ENCODE assay signal across 9 mouse cellular contexts in the genomic region with DNA sequence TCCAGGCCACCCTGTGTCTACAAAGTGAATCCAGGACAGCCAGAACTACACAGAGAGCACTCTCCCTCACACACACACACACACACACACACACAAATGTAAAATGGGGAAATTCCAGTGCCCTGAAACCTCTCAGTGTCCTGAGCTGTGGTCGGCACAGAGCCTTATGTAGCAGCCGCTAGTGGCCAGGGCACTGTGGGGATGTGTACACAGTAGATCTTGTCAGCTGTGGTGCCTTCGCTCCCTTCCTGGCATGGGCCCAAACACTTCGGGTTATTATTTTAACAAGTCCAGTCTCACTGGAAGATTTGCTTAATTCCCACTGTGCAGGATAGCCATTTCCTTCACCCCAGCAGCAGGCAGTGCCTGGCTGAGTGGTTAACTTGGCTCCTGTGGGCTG.
DNase-seq lines count a peak whose midpoint lies in the region; ATAC-seq and TF ChIP-seq lines count a peak whose summit lies in the region.
"Had no signal": no experiment of that assay in that cellular context is flagged by ENCODE, and none has a peak within 500 bp of the region (broad histone marks: within the 10 kb centered on the region; RNA-seq: fewer than 3 reads in every experiment).

No protein-coding gene starts in this region.

- H3K4me1 ChIP-seq in intestine, embryonic 16.5 days (ENCODE audit: control insufficient read depth, insufficient read depth, low read length): peaks cover 32% of the 10 kb centered on the region
- H3K4me1 ChIP-seq in intestine, embryonic 15.5 days (replicated peaks): peaks cover 28% of the 10 kb centered on the region
- H3K4me1 ChIP-seq in lung, postnatal 0 days (ENCODE audit: insufficient read depth, low read depth, low read length): no peaks in the 10 kb centered on the region; the same call in 1 of the 2 replicates
- H3K4me1 ChIP-seq in hindbrain, embryonic 11.5 days (replicated peaks; ENCODE audit: control insufficient read depth, insufficient read depth, low read length): no peaks in the 10 kb centered on the region

- 0 out of 2 replicates have a peak overlapping the region, but pooled peaks have one; percentile 7 for H3K9ac ChIP-seq in intestine, embryonic 16.5 days (ENCODE audit: low read depth, low read length)
- H3K9ac ChIP-seq in intestine, embryonic 15.5 days: no peak overlapping the region
- H3K9ac ChIP-seq in lung, postnatal 0 days (replicated peaks; ENCODE audit: low read depth): no peak overlapping the region
- H3K9ac ChIP-seq in hindbrain, embryonic 11.5 days (ENCODE audit: low read depth, low read length): no peak overlapping the region

- no peak for TF ChIP-seq CTCF in brain, embryonic 14.5 days (IDR thresholded peaks at IDR 0.05; ENCODE audit: borderline replicate concordance, extremely low read depth, insufficient read depth, insufficient read length)
- TF ChIP-seq CTCF in lung, postnatal 0 days (IDR thresholded peaks at IDR 0.05): no peak; the same call in 1 of the 2 replicates

- ATAC-seq in intestine, embryonic 16.5 days: no peak
- ATAC-seq in intestine, embryonic 15.5 days: no peak
- peak; percentile 22; the same call in 1 of the 2 replicates for ATAC-seq in lung, postnatal 0 days
- ATAC-seq in hindbrain, embryonic 11.5 days (ENCODE audit: low FRiP score): no peak

- H3K27me3 ChIP-seq in intestine, embryonic 16.5 days (replicated peaks; ENCODE audit: control insufficient read depth, insufficient read depth, low read length): no peaks in the 10 kb centered on the region
- H3K27me3 ChIP-seq in intestine, embryonic 15.5 days (replicated peaks): no peaks in the 10 kb centered on the region
- H3K27me3 ChIP-seq in lung, postnatal 0 days (replicated peaks; ENCODE audit: insufficient read depth, low read length): no peaks in the 10 kb centered on the region
- peaks cover 2% of the 10 kb centered on the region; the same call in 1 of the 2 replicates for H3K27me3 ChIP-seq in hindbrain, embryonic 11.5 days (ENCODE audit: control insufficient read depth, insufficient read depth, low read length)

- peaks cover 3% of the 10 kb centered on the region; the same call in 1 of the 2 replicates for H3K9me3 ChIP-seq in intestine, embryonic 16.5 days (ENCODE audit: control insufficient read depth, low read length)
- H3K9me3 ChIP-seq in intestine, embryonic 15.5 days: no peaks in the 10 kb centered on the region
- H3K9me3 ChIP-seq in lung, postnatal 0 days (ENCODE audit: low read length): no peaks in the 10 kb centered on the region
- no peaks in the 10 kb centered on the region for H3K9me3 ChIP-seq in hindbrain, embryonic 11.5 days (ENCODE audit: control insufficient read depth, low read length)

- peak; percentile 42 for DNase-seq in 3T3-L1 (ENCODE audit: low read depth, low spot score)
- DNase-seq in brain, embryonic 14.5 days (ENCODE audit: low read depth): peak; percentile 35
- DNase-seq in lung, postnatal 0 days (ENCODE audit: low spot score): peak; percentile 36
- no peak for DNase-seq in frontal cortex, postnatal 36 days (ENCODE audit: low spot score in 2 of 2)
- no peak for DNase-seq in hindbrain, embryonic 11.5 days (ENCODE audit: low spot score)
- no peak for DNase-seq in ovary, postnatal 10 days (ENCODE audit: low spot score)

- no peak for TF ChIP-seq POLR2A in brain, embryonic 14.5 days (IDR thresholded peaks at IDR 0.05; ENCODE audit: borderline replicate concordance, extremely low read depth, insufficient read depth, insufficient read length, poor library complexity, severe bottlenecking)

- no peaks in the 10 kb centered on the region for H3K36me3 ChIP-seq in intestine, embryonic 16.5 days (ENCODE audit: control insufficient read depth, insufficient read depth, low read length)
- H3K36me3 ChIP-seq in intestine, embryonic 15.5 days: no peaks in the 10 kb centered on the region
- H3K36me3 ChIP-seq in lung, postnatal 0 days (ENCODE audit: insufficient read depth, low read length): no peaks in the 10 kb centered on the region
- H3K36me3 ChIP-seq in hindbrain, embryonic 11.5 days (ENCODE audit: control insufficient read depth, insufficient read depth, low read length): no peaks in the 10 kb centered on the region
- H3K36me3 ChIP-seq: hindbrain, embryonic 10.5 days had no signal

- H3K27ac ChIP-seq in intestine, embryonic 16.5 days (ENCODE audit: low read length): no peak overlapping the region
- H3K27ac ChIP-seq in intestine, embryonic 15.5 days: no peak overlapping the region
- no peak overlapping the region for H3K27ac ChIP-seq in lung, postnatal 0 days (ENCODE audit: low read length)
- no peak overlapping the region for H3K27ac ChIP-seq in hindbrain, embryonic 11.5 days (ENCODE audit: low read depth, low read length)
- H3K27ac ChIP-seq: hindbrain, embryonic 10.5 days had no signal

- H3K4me3 ChIP-seq in intestine, embryonic 16.5 days (ENCODE audit: low read length): no peak overlapping the region
- H3K4me3 ChIP-seq in intestine, embryonic 15.5 days (replicated peaks): no peak overlapping the region
- H3K4me3 ChIP-seq in lung, postnatal 0 days (ENCODE audit: low read depth, low read length): no peak overlapping the region
- H3K4me3 ChIP-seq in hindbrain, embryonic 11.5 days (ENCODE audit: low read depth, low read length): no peak overlapping the region
- H3K4me3 ChIP-seq: hindbrain, embryonic 10.5 days had no signal

- H3K4me2 ChIP-seq in intestine, embryonic 16.5 days (ENCODE audit: low read depth, low read length): no peak overlapping the region
- no peak overlapping the region for H3K4me2 ChIP-seq in intestine, embryonic 15.5 days (replicated peaks)
- H3K4me2 ChIP-seq in lung, postnatal 0 days (replicated peaks; ENCODE audit: low read depth, low read length): no peak overlapping the region
- no peak overlapping the region for H3K4me2 ChIP-seq in hindbrain, embryonic 11.5 days (replicated peaks; ENCODE audit: low read depth, low read length)

- no peak for TF ChIP-seq EP300 in lung, postnatal 0 days (IDR thresholded peaks at IDR 0.05)

- 20% methylated on average over 4 of the region's 4 CpGs for WGBS in intestine, embryonic 16.5 days
- 27% methylated on average over 4 of the region's 4 CpGs for WGBS in intestine, embryonic 15.5 days
- 14% methylated on average over 4 of the region's 4 CpGs for WGBS in lung, postnatal 0 days
- 61% methylated on average over 4 of the region's 4 CpGs for WGBS in hindbrain, embryonic 11.5 days

Comparison
In these comparisons a context has a peak if more than half of its experiments do, and no peak if none do; other contexts are left out.
1. DNase-seq: peak in 3T3-L1 (single experiment), brain, embryonic 14.5 days (single experiment) and lung, postnatal 0 days (single experiment); none in frontal cortex, postnatal 36 days (0 of 2), hindbrain, embryonic 11.5 days (single experiment) and ovary, postnatal 10 days (single experiment).